Mouse (Mus musculus) MEL (cell line): ENCODE data around the gene Kif23.

ENCODE experiments used
- CHD1 ChIP-seq: IDR thresholded peaks from 2 replicates; pipeline ENCODE4 v1.6.1; 2012; ENCODE audit warnings: low read depth, mild to moderate bottlenecking, inconsistent platforms, low read length, improper control_type of control experiment
- CHD2 ChIP-seq: IDR thresholded peaks from 2 replicates; pipeline ENCODE4 v1.6.1; 2011; ENCODE audit warnings: low read length, improper control_type of control experiment
- CTCF ChIP-seq, 3 experiments: IDR thresholded peaks in 2 of 3; conservative IDR thresholded peaks in 1 of 3; 2 replicates each; pipeline ENCODE4 v1.5.1; 2011 to 2012; ENCODE audit warnings: low read length in 3 of 3, low read depth in 2 of 3, mild to moderate bottlenecking in 2 of 3, improper control_type of control experiment in 1 of 3, inconsistent platforms in 1 of 3, mixed read lengths in 1 of 3, moderate library complexity in 1 of 3; ENCODE audit not compliant: control insufficient read depth in 1 of 3, insufficient read depth in 1 of 3, poor library complexity in 1 of 3, severe bottlenecking in 1 of 3
- GATA1 ChIP-seq: IDR thresholded peaks from 2 replicates; pipeline ENCODE4 v1.6.1; 2011; ENCODE audit warnings: low read depth, low read length, improper control_type of control experiment
- MEF2A ChIP-seq: IDR thresholded peaks from 2 replicates; pipeline ENCODE4 v1.6.1; 2014; ENCODE audit warnings: low read depth, mild to moderate bottlenecking, inconsistent platforms, low read length, improper control_type of control experiment; ENCODE audit not compliant: poor library complexity, insufficient replicate concordance, severe bottlenecking; ENCODE audit errors: extremely low read depth
- TBP ChIP-seq: IDR thresholded peaks from 2 replicates; pipeline ENCODE4 v1.8.0; 2011; ENCODE audit warnings: low read depth, low read length, improper control_type of control experiment
- TCF12 ChIP-seq: IDR thresholded peaks from 2 replicates; pipeline ENCODE4 v1.6.1; 2014; ENCODE audit warnings: low read depth, mild to moderate bottlenecking, inconsistent platforms, low read length, improper control_type of control experiment, moderate library complexity
- USF1 ChIP-seq: IDR thresholded peaks from 2 replicates; pipeline ENCODE4 v1.6.1; 2014; ENCODE audit warnings: low read depth, mild to moderate bottlenecking, inconsistent platforms, low read length, improper control_type of control experiment, moderate library complexity
- ZMIZ1 ChIP-seq: IDR thresholded peaks from 2 replicates; pipeline ENCODE4 v1.6.1; 2012; ENCODE audit warnings: low read depth, mild to moderate bottlenecking, inconsistent platforms, low read length, improper control_type of control experiment, moderate library complexity

GRCm38 (mm10) chr9:61898401-61898800 is 48.2 kb downstream of the Kif23 start:
- TF ChIP-seq CHD1 = no peak
- TF ChIP-seq USF1 = no peak
- TF ChIP-seq TCF12 = no peak
- no peak for TF ChIP-seq ZMIZ1
- TF ChIP-seq MEF2A = no peak
- no peak for TF ChIP-seq CHD2
- TF ChIP-seq GATA1 = no peak
- no peak for TF ChIP-seq TBP
- peak; percentile 66 to 95 (median 82) for TF ChIP-seq CTCF (IDR thresholded peaks at IDR 0.05 in 2 of 3, conservative IDR thresholded peaks at IDR 0.05 in 1 of 3; ENCODE audit: control insufficient read depth in 1 of 3, insufficient read depth in 1 of 3, low read depth in 2 of 3, low read length in 3 of 3, poor library complexity in 1 of 3, severe bottlenecking in 1 of 3)
